Mouse (Mus musculus): ENCODE results near the gene Nmnat1. TPM values are rescaled to one million over a fixed set of nuclear protein-coding genes. Genes with fewer than 3 reads are reported as not detected.

Nmnat1 gene
- polyA plus RNA-seq, 1 experiment, result 21.9 TPM

- Histone ChIP-seq H3K4me1 (ENCODE audit: control insufficient read depth, insufficient read depth, low read length) (no peaks in the 10 kb centered on the region), H3K27me3 (replicated peaks; ENCODE audit: control insufficient read depth, insufficient read depth, low read length) (no peaks in the 10 kb centered on the region), H3K36me3 (ENCODE audit: control insufficient read depth, insufficient read depth, low read length) (no peaks in the 10 kb centered on the region; the same call in 1 of the 2 replicates), H3K27ac (ENCODE audit: insufficient read depth, low read depth, low read length) (no peak overlapping the region), H3K4me3 (ENCODE audit: insufficient read depth, low read depth, low read length) (no peak overlapping the region)
- WGBS, result 92% methylated on average over 14 of the region's 14 CpGs
- no peak for TF ChIP-seq POLR2A (IDR thresholded peaks at IDR 0.05; ENCODE audit: low read depth, low read length)
- no peak for TF ChIP-seq CTCF (conservative IDR thresholded peaks at IDR 0.05; ENCODE audit: insufficient read depth, insufficient read length, low read depth, low read length)
- no peak for DNase-seq
Measured at GRCm38 (mm10) chr4:149489415-149490240, 4.6 kb upstream of the Nmnat1 start.

DNA sequence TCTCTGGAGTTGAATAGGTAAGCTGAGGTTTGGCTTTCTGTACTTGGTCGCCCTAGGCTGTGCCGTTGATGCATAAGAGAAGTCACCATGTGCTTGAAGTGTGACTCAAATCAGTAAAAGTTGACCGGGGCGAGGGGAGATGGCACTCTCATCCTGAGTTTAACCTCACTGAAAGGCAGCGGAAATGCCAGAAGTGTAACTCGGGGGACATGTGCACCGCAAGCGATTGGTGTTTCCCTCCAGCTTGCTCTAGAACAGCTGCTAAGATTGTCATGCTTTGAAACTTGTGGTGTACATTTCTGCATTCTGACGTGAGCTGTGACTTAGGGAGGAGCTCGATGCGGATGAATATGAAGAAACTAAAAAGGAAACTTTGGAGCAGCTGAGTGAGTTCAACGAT is 2.7 kb upstream of the Nmnat1 start:
- Histone ChIP-seq H3K27me3 (replicated peaks; ENCODE audit: control insufficient read depth, insufficient read depth, low read length) (no peaks in the 10 kb centered on the region), H3K4me3 (ENCODE audit: insufficient read depth, low read depth, low read length) (no peak overlapping the region), H3K4me1 (ENCODE audit: control insufficient read depth, insufficient read depth, low read length) (no peaks in the 10 kb centered on the region), H3K36me3 (ENCODE audit: control insufficient read depth, insufficient read depth, low read length) (no peaks in the 10 kb centered on the region), H3K27ac (ENCODE audit: insufficient read depth, low read depth, low read length) (no peak overlapping the region)
- no peak for TF ChIP-seq POLR2A (IDR thresholded peaks at IDR 0.05; ENCODE audit: low read depth, low read length)
- TF ChIP-seq CTCF (conservative IDR thresholded peaks at IDR 0.05; ENCODE audit: insufficient read depth, insufficient read length, low read depth, low read length), result no peak
- DNase-seq, result no peak
- 95% methylated on average over 12 of the region's 12 CpGs for WGBS

- H3K27me3 ChIP-seq (replicated peaks; ENCODE audit: control insufficient read depth, insufficient read depth, low read length), result no peaks in the 10 kb centered on the region
- peak; percentile 61 for DNase-seq
- under 1% methylated on average over 10 of the region's 10 CpGs for WGBS
- TF ChIP-seq CTCF (conservative IDR thresholded peaks at IDR 0.05; ENCODE audit: insufficient read depth, insufficient read length, low read depth, low read length) (peak; percentile 21; the same call in 1 of the 2 replicates), POLR2A (IDR thresholded peaks at IDR 0.05; ENCODE audit: low read depth, low read length) (no peak)
- no peaks in the 10 kb centered on the region for H3K4me1 ChIP-seq (ENCODE audit: control insufficient read depth, insufficient read depth, low read length)
- H3K4me3 ChIP-seq (ENCODE audit: insufficient read depth, low read depth, low read length), result peak overlapping the region; percentile 81
- no peaks in the 10 kb centered on the region for H3K36me3 ChIP-seq (ENCODE audit: control insufficient read depth, insufficient read depth, low read length)
- H3K27ac ChIP-seq (ENCODE audit: insufficient read depth, low read depth, low read length), result peak overlapping the region; percentile 13
Measured at GRCm38 (mm10) chr4:149485825-149486206, 814 bp upstream of the Nmnat1 start.

DNA sequence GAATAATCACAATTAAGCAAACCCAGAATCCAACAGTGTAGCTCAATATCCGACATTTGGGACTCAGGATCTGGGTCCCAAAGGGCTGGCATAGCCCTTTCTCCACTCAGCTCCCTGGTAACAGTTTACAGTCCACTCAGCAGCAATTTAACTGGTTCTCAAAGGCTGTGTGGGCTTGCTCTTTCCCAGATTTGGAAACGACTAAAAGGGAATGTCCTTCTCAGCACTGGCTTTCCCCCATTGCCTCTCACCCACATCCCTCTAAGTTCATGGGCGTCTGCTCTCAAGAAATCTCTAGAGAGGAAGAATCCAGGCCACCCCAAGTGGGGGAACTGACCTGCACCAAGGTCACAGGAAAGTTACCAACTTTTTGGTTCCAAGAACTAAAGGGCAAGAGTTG is 436 bp downstream of the Nmnat1 start:
- WGBS, result 23% methylated on average over 3 of the region's 3 CpGs
- H3K36me3 ChIP-seq (ENCODE audit: control insufficient read depth, insufficient read depth, low read length), result no peaks in the 10 kb centered on the region
- no peak for DNase-seq
- no peaks in the 10 kb centered on the region for H3K4me1 ChIP-seq (ENCODE audit: control insufficient read depth, insufficient read depth, low read length)
- peak overlapping the region; percentile 93 for H3K27ac ChIP-seq (ENCODE audit: insufficient read depth, low read depth, low read length)
- TF ChIP-seq POLR2A (IDR thresholded peaks at IDR 0.05; ENCODE audit: low read depth, low read length) (no peak), CTCF (conservative IDR thresholded peaks at IDR 0.05; ENCODE audit: insufficient read depth, insufficient read length, low read depth, low read length) (no peak)
- no peaks in the 10 kb centered on the region for H3K27me3 ChIP-seq (replicated peaks; ENCODE audit: control insufficient read depth, insufficient read depth, low read length)
- H3K4me3 ChIP-seq (ENCODE audit: insufficient read depth, low read depth, low read length), result peak overlapping the region; percentile 81

GRCm38 (mm10) chr4:149477078-149477477 is 7.9 kb downstream of the Nmnat1 start, which contains the start of gene Tmem274:
Gene Tmem274 (plus strand): TSS chr4:149477378.
- Histone ChIP-seq H3K27me3 (replicated peaks; ENCODE audit: control insufficient read depth, insufficient read depth, low read length) (no peaks in the 10 kb centered on the region), H3K36me3 (ENCODE audit: control insufficient read depth, insufficient read depth, low read length) (no peaks in the 10 kb centered on the region), H3K27ac (ENCODE audit: insufficient read depth, low read depth, low read length) (no peak within 1 kb of the TSS), H3K4me1 (ENCODE audit: control insufficient read depth, insufficient read depth, low read length) (no peaks in the 10 kb centered on the region), H3K4me3 (ENCODE audit: insufficient read depth, low read depth, low read length) (no peak within 1 kb of the TSS)
- DNase-seq, result no peak
- TF ChIP-seq CTCF (conservative IDR thresholded peaks at IDR 0.05; ENCODE audit: insufficient read depth, insufficient read length, low read depth, low read length) (no peak), POLR2A (IDR thresholded peaks at IDR 0.05; ENCODE audit: low read depth, low read length) (no peak)
- 69% methylated on average over 11 of the region's 11 CpGs for WGBS

GRCm38 (mm10) chr4:149475096-149475495 is 9.9 kb downstream of the Nmnat1 start:
- no peak for DNase-seq
- WGBS, result 63% methylated on average over 7 of the region's 7 CpGs
- H3K36me3 ChIP-seq (ENCODE audit: control insufficient read depth, insufficient read depth, low read length), result no peaks in the 10 kb centered on the region
- no peak overlapping the region for H3K4me3 ChIP-seq (ENCODE audit: insufficient read depth, low read depth, low read length)
- no peaks in the 10 kb centered on the region for H3K27me3 ChIP-seq (replicated peaks; ENCODE audit: control insufficient read depth, insufficient read depth, low read length)
- H3K4me1 ChIP-seq (ENCODE audit: control insufficient read depth, insufficient read depth, low read length), result no peaks in the 10 kb centered on the region
- no peak for TF ChIP-seq POLR2A (IDR thresholded peaks at IDR 0.05; ENCODE audit: low read depth, low read length)
- TF ChIP-seq CTCF (conservative IDR thresholded peaks at IDR 0.05; ENCODE audit: insufficient read depth, insufficient read length, low read depth, low read length), result no peak
- no peak overlapping the region for H3K27ac ChIP-seq (ENCODE audit: insufficient read depth, low read depth, low read length)

- 94% methylated on average over 3 of the region's 3 CpGs for WGBS
- Histone ChIP-seq H3K4me3 (ENCODE audit: insufficient read depth, low read depth, low read length) (no peak overlapping the region), H3K27ac (ENCODE audit: insufficient read depth, low read depth, low read length) (no peak overlapping the region), H3K27me3 (replicated peaks; ENCODE audit: control insufficient read depth, insufficient read depth, low read length) (no peaks in the 10 kb centered on the region), H3K4me1 (ENCODE audit: control insufficient read depth, insufficient read depth, low read length) (no peaks in the 10 kb centered on the region), H3K36me3 (ENCODE audit: control insufficient read depth, insufficient read depth, low read length) (peaks cover 2% of the 10 kb centered on the region; the same call in 1 of the 2 replicates)
- no peak for DNase-seq
- TF ChIP-seq CTCF (conservative IDR thresholded peaks at IDR 0.05; ENCODE audit: insufficient read depth, insufficient read length, low read depth, low read length), result no peak
- TF ChIP-seq POLR2A (IDR thresholded peaks at IDR 0.05; ENCODE audit: low read depth, low read length), result no peak
Measured at GRCm38 (mm10) chr4:149469557-149469956, 15.4 kb downstream of the Nmnat1 start.
